Mouse (Mus musculus) heart, postnatal 0 days (tissue): ENCODE data around the gene Angptl4. TPM values are rescaled to one million over a fixed set of nuclear protein-coding genes. Genes with fewer than 3 reads are reported as not detected.

Experiments used
- ATAC-seq: fragments of 200-750 bp; cut with Nextera tagmentation; 2 replicates; pipeline ENCODE4 v1.8.0; 2017; ENCODE audit warnings: low read depth, moderate number of reproducible peaks, moderate library complexity; ENCODE audit not compliant: insufficient read depth
- DNase-seq: peaks from one replicate; pipeline ENCODE4 v3.0.0-alpha.2; 2016; ENCODE audit warnings: low spot score
- H3K27ac ChIP-seq: fragments of 300-500 bp; sonication (generic); 2 replicates; pipeline ENCODE4 v1.5.1; 2014; ENCODE audit warnings: low read depth, mild to moderate bottlenecking
- H3K27me3 ChIP-seq: fragments of 300-500 bp; sonication (generic); 2 replicates; pipeline ENCODE4 v1.6.1; 2014; ENCODE audit warnings: low read length, mixed read lengths; ENCODE audit not compliant: control insufficient read depth, insufficient read depth
- H3K36me3 ChIP-seq: fragments of 300-500 bp; sonication (generic); replicated peaks from 2 replicates; pipeline ENCODE4 v1.6.1; 2014; ENCODE audit warnings: low read length, mixed read lengths; ENCODE audit not compliant: control insufficient read depth, insufficient read depth
- H3K4me1 ChIP-seq: fragments of 300-500 bp; sonication (generic); 2 replicates; pipeline ENCODE4 v1.6.1; 2014; ENCODE audit warnings: antibody characterized with exemption; ENCODE audit not compliant: control insufficient read depth, insufficient read depth
- H3K4me2 ChIP-seq: fragments of 300-500 bp; sonication (generic); 2 replicates; pipeline ENCODE4 v1.6.1; 2014; ENCODE audit warnings: low read depth, mild to moderate bottlenecking, low read length, moderate library complexity
- H3K4me3 ChIP-seq: fragments of 300-500 bp; sonication (generic); 2 replicates; pipeline ENCODE4 v1.5.1; 2014; ENCODE audit warnings: low read depth, low read length
- H3K9ac ChIP-seq: fragments of 300-500 bp; sonication (generic); replicated peaks from 2 replicates; pipeline ENCODE4 v1.6.1; 2014; ENCODE audit warnings: low read depth, low read length, mixed read lengths
- H3K9me3 ChIP-seq: fragments of 300-500 bp; sonication (generic); replicated peaks from 2 replicates; pipeline ENCODE4 v1.6.1; 2016; ENCODE audit warnings: low read length; ENCODE audit not compliant: control insufficient read depth
- CTCF ChIP-seq: IDR thresholded peaks from 2 replicates; pipeline ENCODE4 v1.5.1; 2016; ENCODE audit warnings: antibody characterized with exemption, control low read depth, low read depth
- EP300 ChIP-seq: IDR thresholded peaks from 2 replicates; pipeline ENCODE4 v1.6.1; 2016; ENCODE audit warnings: antibody characterized with exemption, low read depth
- WGBS: fragments of 180-500 bp; shearing (Covaris S2); extraction: QIAGEN DNeasy Blood & Tissue Kit; methylation state at CpG from one replicate; pipeline ENCODE4 v1.1.7; 2014; 5-methylcytosine and 5-hydroxymethylcytosine counted together
- polyA plus RNA-seq: library from polyadenylated mRNA; unstranded; fragments of >200 nt; fragmentation: Nextera tagmentation; extraction: Ambion mirVana; gene quantifications from 2 replicates; pipeline ENCODE4 v1.2.1, GENCODE M21; 2015
- total RNA-seq: library from RNA; depleted of rRNA; stranded (reverse); fragments of >200 nt; gene quantifications from 2 replicates; pipeline ENCODE4 v1.2.3, GENCODE M21; 2014; ENCODE audit warnings: low replicate concordance

The Angptl4 gene
- total and polyA plus RNA-seq, 2 experiments from 2014 or later, result 59.2 to 79.3 TPM

DNA sequence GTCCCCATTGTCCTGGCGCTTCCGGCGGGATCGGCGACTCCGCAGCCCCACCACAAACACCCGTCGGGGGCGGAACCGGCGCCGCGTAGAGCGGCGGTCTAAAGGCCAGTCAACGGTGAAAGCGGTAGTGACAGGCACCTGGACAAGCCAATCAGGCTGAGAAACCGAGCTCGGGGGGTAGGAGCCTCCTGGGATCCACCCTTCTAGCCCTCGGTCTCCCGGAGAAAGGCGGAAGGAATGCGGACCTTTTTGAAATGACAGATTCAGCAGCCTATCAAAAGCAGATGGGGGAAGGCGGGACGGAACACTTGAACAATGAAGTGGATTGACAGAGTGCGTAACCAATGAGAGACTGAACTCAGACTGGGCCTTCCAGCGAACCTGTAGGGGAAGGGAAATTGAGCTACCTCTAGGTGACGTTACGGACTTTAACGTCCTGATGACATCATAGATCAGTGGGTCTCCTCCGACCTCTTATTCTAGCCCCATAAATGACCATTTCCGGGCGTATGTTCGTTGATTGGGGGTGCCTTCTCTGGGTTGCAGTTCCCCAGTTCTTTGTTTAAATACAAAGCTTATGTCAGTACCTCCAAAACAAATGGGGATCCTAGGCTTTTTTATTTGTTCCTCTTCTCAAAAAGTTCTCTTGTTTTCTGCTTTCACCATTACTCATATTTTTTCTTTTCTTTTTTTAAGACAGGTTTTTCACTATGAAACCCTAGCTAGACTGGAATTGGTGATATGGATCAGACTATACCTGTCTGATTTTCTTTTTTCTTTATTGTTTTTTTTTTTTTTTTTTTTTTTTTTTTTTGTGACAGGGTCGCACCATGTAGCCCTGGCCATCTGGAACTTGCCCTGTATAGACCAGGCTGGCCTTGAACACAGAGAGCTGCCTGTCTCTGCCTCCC lies 21.1 kb downstream of the Angptl4 start, which contains the start of gene Rab11b:
Gene Rab11b, minus strand, starts transcription at position 276 of the 911 bp plus-strand sequence.
- ATAC-seq, result peak; percentile 97
- TF ChIP-seq CTCF (peak; percentile 16; the same call in 1 of the 2 replicates), EP300 (peak; percentile 58; the same call in 1 of the 2 replicates)
- Histone ChIP-seq H3K9me3 (no peaks in the 10 kb centered on the region), H3K4me3 (peak within 1 kb of the TSS; percentile 71), H3K27ac (peak within 1 kb of the TSS; percentile 99), H3K36me3 (no peaks in the 10 kb centered on the region), H3K9ac (peak within 1 kb of the TSS; percentile 95), H3K27me3 (no peaks in the 10 kb centered on the region), H3K4me1 (peaks cover 39% of the 10 kb centered on the region), H3K4me2 (peak within 1 kb of the TSS; percentile 65)
- peak; percentile 100 for DNase-seq
- 3% methylated on average over 35 of the region's 35 CpGs for WGBS

DNA sequence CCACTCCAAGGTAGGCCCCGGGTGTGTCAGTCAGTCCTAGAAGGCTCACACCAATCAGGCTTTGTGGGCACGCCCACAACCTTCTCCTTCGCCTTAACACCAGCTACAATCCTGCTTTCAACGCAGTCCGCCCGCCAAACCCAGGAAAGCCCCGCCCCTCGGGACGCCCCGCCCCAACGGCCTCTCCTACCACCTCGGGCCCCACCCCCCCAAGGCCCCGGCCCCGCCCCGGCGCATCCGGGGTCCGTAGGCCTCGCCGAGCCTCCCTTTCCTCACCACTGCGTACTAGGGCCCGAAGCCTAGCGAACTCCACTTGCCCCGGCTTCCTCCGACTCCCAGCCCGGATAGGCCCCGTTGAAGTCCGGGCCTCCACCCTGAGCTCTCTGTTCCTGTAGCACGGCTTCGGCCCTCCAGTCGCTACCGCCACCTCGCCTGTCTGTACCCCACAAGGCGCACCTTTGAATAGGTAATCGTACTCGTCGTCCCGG lies 21.8 kb downstream of the Angptl4 start:
- H3K4me1 ChIP-seq, result peaks cover 43% of the 10 kb centered on the region
- peak overlapping the region; percentile 71 for H3K4me3 ChIP-seq
- H3K36me3 ChIP-seq, result no peaks in the 10 kb centered on the region
- whole genome bisulfite sequencing, result under 1% methylated on average over 35 of the region's 38 CpGs
- peak overlapping the region; percentile 95 for H3K9ac ChIP-seq
- peak; percentile 63; the same call in 1 of the 2 replicates for TF ChIP-seq EP300
- no peak for TF ChIP-seq CTCF
- H3K4me2 ChIP-seq, result peak overlapping the region; percentile 65
- no peaks in the 10 kb centered on the region for H3K27me3 ChIP-seq
- peak overlapping the region; percentile 99 for H3K27ac ChIP-seq
- DNase-seq, result peak; percentile 72
- ATAC-seq, result peak; percentile 84
- no peaks in the 10 kb centered on the region for H3K9me3 ChIP-seq

DNA sequence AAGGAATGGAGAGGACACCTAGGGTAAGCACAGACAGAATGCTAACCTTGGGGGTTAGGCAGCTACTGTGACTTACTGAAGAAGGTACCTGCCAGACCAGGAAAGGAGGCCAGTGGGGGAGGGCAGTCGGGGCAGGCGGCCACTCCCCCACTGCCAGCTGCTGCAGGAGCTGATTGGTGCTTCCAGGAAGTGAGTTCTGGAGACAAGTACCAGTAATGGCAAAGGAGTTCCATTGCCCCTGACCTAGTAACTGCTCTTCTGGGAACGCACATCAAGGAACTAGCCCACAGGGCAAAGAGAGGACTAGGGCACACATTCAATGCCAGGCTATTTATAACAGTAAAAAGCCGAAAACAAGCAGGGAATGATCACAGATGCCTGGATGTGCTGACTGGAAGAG lies 24.4 kb downstream of the Angptl4 start:
- WGBS, result 26% methylated on average over 4 of the region's 4 CpGs
- Histone ChIP-seq H3K4me1 (peaks cover 46% of the 10 kb centered on the region), H3K27me3 (no peaks in the 10 kb centered on the region), H3K27ac (peak overlapping the region; percentile 73), H3K4me2 (peak overlapping the region; percentile 26), H3K9ac (0 out of 2 replicates have a peak overlapping the region, but pooled peaks have one; percentile 8), H3K4me3 (no peak overlapping the region), H3K9me3 (no peaks in the 10 kb centered on the region), H3K36me3 (no peaks in the 10 kb centered on the region)
- peak; percentile 16 for DNase-seq
- no peak for ATAC-seq
- TF ChIP-seq EP300 (no peak), CTCF (no peak)

- H3K27me3 ChIP-seq, result no peaks in the 10 kb centered on the region
- H3K4me3 ChIP-seq, result no peak overlapping the region
- peaks cover 47% of the 10 kb centered on the region for H3K4me1 ChIP-seq
- no peaks in the 10 kb centered on the region for H3K9me3 ChIP-seq
- peak overlapping the region; percentile 73 for H3K27ac ChIP-seq
- TF ChIP-seq EP300 (no peak), CTCF (no peak)
- peak overlapping the region; percentile 1 for H3K4me2 ChIP-seq
- DNase-seq (peak; percentile 20), ATAC-seq (no peak)
- 0 out of 2 replicates have a peak, but pooled peaks cover under 1% of the 10 kb centered on the region for H3K36me3 ChIP-seq
- no peak overlapping the region for H3K9ac ChIP-seq
- WGBS, result 73% methylated on average over 3 of the region's 3 CpGs
Observed at GRCm38 (mm10) chr17:33756108-33756790, 25.4 kb downstream of the Angptl4 start.

GRCm38 (mm10) chr17:33755418-33756107 lies 26.1 kb downstream of the Angptl4 start:
- ATAC-seq (no peak), DNase-seq (no peak)
- Histone ChIP-seq H3K9me3 (no peaks in the 10 kb centered on the region), H3K4me3 (no peak overlapping the region), H3K36me3 (peaks cover 6% of the 10 kb centered on the region; the same call in 1 of the 2 replicates), H3K27me3 (no peaks in the 10 kb centered on the region), H3K4me1 (peaks cover 52% of the 10 kb centered on the region), H3K9ac (no peak overlapping the region), H3K27ac (peak overlapping the region; percentile 73), H3K4me2 (peak overlapping the region; percentile 1; the same call in 1 of the 2 replicates)
- TF ChIP-seq EP300, result no peak
- TF ChIP-seq CTCF, result no peak
- 79% methylated on average over 10 of the region's 10 CpGs for WGBS
